Mouse (Mus musculus) ovary, postnatal 36 days (tissue): ENCODE measurements around the gene Ankzf1.
"Not testable (repeated sequence)": the region's sequence is repeated elsewhere in the genome, so short reads cannot be mapped to it uniquely, and the experiment has no call there.

Source experiments
- DNase-seq: peaks from one replicate; pipeline ENCODE4 v3.0.0; 2022; ENCODE audit warnings: low spot score, mixed read lengths

Ankzf1 gene

GRCm38 (mm10) chr1:75225473-75225872, 33.5 kb downstream of the Ankzf1 start:
- no peak for DNase-seq

GRCm38 (mm10) chr1:75226138-75226537, 34.2 kb downstream of the Ankzf1 start:
- DNase-seq: no peak

GRCm38 (mm10) chr1:75227653-75228052, 35.7 kb downstream of the Ankzf1 start:
- DNase-seq: no peak

GRCm38 (mm10) chr1:75229158-75229557, 37.2 kb downstream of the Ankzf1 start:
- no peak for DNase-seq

- DNase-seq: no peak
Measured at GRCm38 (mm10) chr1:75230335-75230994, 38.5 kb downstream of the Ankzf1 start.

GRCm38 (mm10) chr1:75231224-75231623, 39.3 kb downstream of the Ankzf1 start:
- DNase-seq: no peak

GRCm38 (mm10) chr1:75231664-75232152, 39.8 kb downstream of the Ankzf1 start, which contains the start of gene A630095N17Rik:
A630095N17Rik (minus strand) TSS chr1:75232102.
- DNase-seq: no peak

GRCm38 (mm10) chr1:75232489-75232888, 40.5 kb downstream of the Ankzf1 start:
- DNase-seq: not testable (repeated sequence)

GRCm38 (mm10) chr1:75234606-75235005, 42.7 kb downstream of the Ankzf1 start:
- DNase-seq: peak; percentile 53

GRCm38 (mm10) chr1:75236117-75237050, 44.4 kb downstream of the Ankzf1 start, which contains the start of gene Dnajb2:
Dnajb2 (plus strand) TSS chr1:75236406.
- peak; percentile 85 for DNase-seq

GRCm38 (mm10) chr1:75239591-75239990, 47.6 kb downstream of the Ankzf1 start:
- DNase-seq: no peak

GRCm38 (mm10) chr1:75243411-75243810, 51.5 kb downstream of the Ankzf1 start:
- DNase-seq: no peak

- DNase-seq: no peak
Measured at GRCm38 (mm10) chr1:75244175-75244826, 52.4 kb downstream of the Ankzf1 start.

GRCm38 (mm10) chr1:75244836-75245235, 52.9 kb downstream of the Ankzf1 start:
- DNase-seq: no peak

GRCm38 (mm10) chr1:75247071-75247930, 55.4 kb downstream of the Ankzf1 start:
- no peak for DNase-seq

- no peak for DNase-seq
Measured at GRCm38 (mm10) chr1:75248041-75248772, 56.3 kb downstream of the Ankzf1 start.
